22 mouse cellular contexts compared by ENCODE assay signal in the genomic region with DNA sequence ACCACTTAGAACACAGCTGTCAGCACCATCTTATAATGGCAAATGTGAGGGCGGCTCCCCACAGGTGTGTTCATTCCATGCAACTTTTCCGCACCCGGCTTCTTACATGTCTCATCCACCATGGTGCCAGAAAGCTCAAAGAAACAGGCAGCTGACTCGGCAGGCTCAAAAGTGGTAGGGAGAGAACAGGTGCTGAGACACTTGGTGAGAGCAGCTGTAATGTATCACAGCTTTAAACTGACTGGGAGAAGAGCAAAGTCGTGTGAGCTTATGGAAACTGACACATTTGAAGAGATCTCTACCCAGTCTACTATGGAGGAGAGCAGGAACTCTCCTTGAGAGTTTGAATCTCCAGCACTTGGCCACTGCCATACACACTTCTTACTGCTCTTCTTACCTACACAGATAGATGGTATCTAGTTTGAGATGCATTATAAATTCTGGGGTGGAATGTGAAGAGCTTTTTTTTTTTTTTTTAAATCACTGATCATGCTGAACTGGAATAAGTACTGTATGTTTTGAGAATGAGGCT.
DNase-seq lines count a peak whose midpoint lies in the region; ATAC-seq lines count a peak whose summit lies in the region.
"Had no signal": no experiment of that assay in that cellular context is flagged by ENCODE, and none has a peak within 500 bp of the region (broad histone marks: within the 10 kb centered on the region; RNA-seq: fewer than 3 reads in every experiment).

No protein-coding gene starts in this region.

- H3K9me3 ChIP-seq in embryonic facial prominence, embryonic 14.5 days (ENCODE audit: control insufficient read depth, low read length): no peaks in the 10 kb centered on the region
- H3K9me3 ChIP-seq in embryonic facial prominence, embryonic 10.5 days: no peaks in the 10 kb centered on the region
- no peaks in the 10 kb centered on the region for H3K9me3 ChIP-seq in forebrain, embryonic 15.5 days
- H3K9me3 ChIP-seq: heart, embryonic 13.5 days; liver, embryonic 12.5 days; stomach, embryonic 15.5 days had no signal

- H3K4me2 ChIP-seq in embryonic facial prominence, embryonic 14.5 days (ENCODE audit: low read depth, low read length): no peak overlapping the region
- no peak overlapping the region for H3K4me2 ChIP-seq in forebrain, embryonic 15.5 days (replicated peaks)
- H3K4me2 ChIP-seq: heart, embryonic 13.5 days; liver, embryonic 12.5 days; stomach, embryonic 15.5 days had no signal

- peak; percentile 2 for DNase-seq in embryonic facial prominence, embryonic 14.5 days (ENCODE audit: low spot score)
- DNase-seq in embryonic facial prominence, embryonic 10.5 days (ENCODE audit: low spot score): no peak
- peak; percentile 6 to 7 for DNase-seq in left cerebral cortex, postnatal 14 days (ENCODE audit: low spot score in 2 of 2)
- no peak for DNase-seq in left cerebral cortex, postnatal 36 days (ENCODE audit: low spot score in 2 of 2)
- DNase-seq in brain, adult 2 months (ENCODE audit: low read depth, low spot score): peak; percentile 44
- no peak for DNase-seq in c-Kit-positive CD71-positive TER-119-positive erythroid progenitor cells, embryonic 14.5 days (ENCODE audit: low spot score)
- DNase-seq: adrenal gland, adult 2 months; cerebellum, adult 11-12 months; cerebellum, postnatal 36 days; gastrocnemius, postnatal 10 days; heart, adult 18-20 months; kidney, adult 18-20 months; lung, adult 2 months; right cerebral cortex, adult 18-20 months; thymus, adult 2 months had no signal

- 83% methylated on average over 5 of the region's 5 CpGs for WGBS in embryonic facial prominence, embryonic 14.5 days
- WGBS in embryonic facial prominence, embryonic 10.5 days: 88% methylated on average over 5 of the region's 5 CpGs
- 61% methylated on average over 5 of the region's 5 CpGs for WGBS in forebrain, embryonic 15.5 days

- no peak overlapping the region for H3K27ac ChIP-seq in embryonic facial prominence, embryonic 14.5 days (replicated peaks; ENCODE audit: low read depth, low read length)
- H3K27ac ChIP-seq in embryonic facial prominence, embryonic 10.5 days (replicated peaks): no peak overlapping the region
- peak overlapping the region; percentile 73; the same call in 1 of the 2 replicates for H3K27ac ChIP-seq in forebrain, embryonic 15.5 days (replicated peaks)
- H3K27ac ChIP-seq: heart, embryonic 13.5 days; kidney, postnatal 0 days; left cerebral cortex, adult 2 months; liver, embryonic 12.5 days; stomach, embryonic 15.5 days had no signal

- H3K36me3 ChIP-seq in embryonic facial prominence, embryonic 14.5 days (ENCODE audit: control insufficient read depth, insufficient read depth, low read length): no peaks in the 10 kb centered on the region
- H3K36me3 ChIP-seq in embryonic facial prominence, embryonic 10.5 days (replicated peaks): no peaks in the 10 kb centered on the region
- H3K36me3 ChIP-seq in forebrain, embryonic 15.5 days: no peaks in the 10 kb centered on the region
- H3K36me3 ChIP-seq: heart, embryonic 13.5 days; liver, embryonic 12.5 days; stomach, embryonic 15.5 days had no signal

- H3K27me3 ChIP-seq in embryonic facial prominence, embryonic 14.5 days (replicated peaks; ENCODE audit: control insufficient read depth, insufficient read depth, low read length): no peaks in the 10 kb centered on the region
- no peaks in the 10 kb centered on the region for H3K27me3 ChIP-seq in embryonic facial prominence, embryonic 10.5 days (replicated peaks; ENCODE audit: low read depth, poor library complexity, severe bottlenecking)
- no peaks in the 10 kb centered on the region for H3K27me3 ChIP-seq in forebrain, embryonic 15.5 days
- H3K27me3 ChIP-seq: heart, embryonic 13.5 days; liver, embryonic 12.5 days; stomach, embryonic 15.5 days had no signal

- no peak for ATAC-seq in embryonic facial prominence, embryonic 14.5 days (ENCODE audit: low read depth)
- peak; percentile 52; the same call in 1 of the 2 replicates for ATAC-seq in forebrain, embryonic 15.5 days (replicated peaks)
- no peak for ATAC-seq in monocyte, adult 5-6 weeks (replicated peaks; ENCODE audit: insufficient number of reproducible peaks, low FRiP score, low TSS enrichment, poor library complexity, severe bottlenecking)
- ATAC-seq: liver, embryonic 12.5 days had no signal

- H3K4me1 ChIP-seq in embryonic facial prominence, embryonic 14.5 days (ENCODE audit: control insufficient read depth, insufficient read depth, low read length): no peaks in the 10 kb centered on the region
- H3K4me1 ChIP-seq in embryonic facial prominence, embryonic 10.5 days: no peaks in the 10 kb centered on the region
- peaks cover 13% of the 10 kb centered on the region for H3K4me1 ChIP-seq in forebrain, embryonic 15.5 days
- H3K4me1 ChIP-seq: heart, embryonic 13.5 days; liver, embryonic 12.5 days; stomach, embryonic 15.5 days had no signal

- intact Hi-C loops in left cerebral cortex, postnatal 14 days (cut with DNase I): no loop called here
- intact Hi-C loops in left cerebral cortex, postnatal 36 days (cut with DNase I): no loop called here

- H3K9ac ChIP-seq in embryonic facial prominence, embryonic 14.5 days (ENCODE audit: low read depth, low read length): no peak overlapping the region
- no peak overlapping the region for H3K9ac ChIP-seq in forebrain, embryonic 15.5 days (replicated peaks)
- H3K9ac ChIP-seq: heart, embryonic 13.5 days; liver, embryonic 12.5 days; stomach, embryonic 15.5 days had no signal

- H3K4me3 ChIP-seq in embryonic facial prominence, embryonic 14.5 days (ENCODE audit: low read depth, low read length): no peak overlapping the region
- no peak overlapping the region for H3K4me3 ChIP-seq in embryonic facial prominence, embryonic 10.5 days
- H3K4me3 ChIP-seq in forebrain, embryonic 15.5 days: no peak overlapping the region
- H3K4me3 ChIP-seq: heart, embryonic 13.5 days; left cerebral cortex, adult 2 months; liver, embryonic 12.5 days; stomach, embryonic 15.5 days had no signal

Comparison
In these comparisons a context has a peak if more than half of its experiments do, and no peak if none do; other contexts are left out.
1. DNase-seq: peak in embryonic facial prominence, embryonic 14.5 days (single experiment), left cerebral cortex, postnatal 14 days (2 of 2) and brain, adult 2 months (single experiment); none in embryonic facial prominence, embryonic 10.5 days (single experiment), left cerebral cortex, postnatal 36 days (0 of 2) and c-Kit-positive CD71-positive TER-119-positive erythroid progenitor cells, embryonic 14.5 days (single experiment).